Mouse (Mus musculus) bone marrow, adult 2 months (tissue): ENCODE results near the gene C1qtnf6. TPM values are rescaled to one million over a fixed set of nuclear protein-coding genes. Genes with fewer than 3 reads are reported as not detected.

ENCODE experiments used
- H3K27ac ChIP-seq: fragments of 200-500 bp; 2 replicates; pipeline ENCODE4 v1.5.1; 2012; ENCODE audit warnings: low read depth, mild to moderate bottlenecking, control low read depth, inconsistent platforms, low read length; ENCODE audit not compliant: control insufficient read depth, poor library complexity, insufficient read depth
- H3K4me1 ChIP-seq: fragments of 200-500 bp; 2 replicates; pipeline ENCODE4 v1.6.1; 2011; ENCODE audit warnings: low read length; ENCODE audit not compliant: control insufficient read depth, insufficient read depth
- H3K4me3 ChIP-seq: fragments of 200-500 bp; replicated peaks from 2 replicates; pipeline ENCODE3; 2011; ENCODE audit warnings: mild to moderate bottlenecking, low read depth, low read length, control low read depth; ENCODE audit not compliant: control insufficient read depth
- CTCF ChIP-seq: fragments of 200-500 bp; IDR thresholded peaks from 2 replicates; pipeline ENCODE4 v1.5.1; 2011; ENCODE audit warnings: low read length, control low read depth; ENCODE audit not compliant: control insufficient read depth, insufficient read depth
- POLR2A ChIP-seq: fragments of 200-500 bp; IDR thresholded peaks from 2 replicates; pipeline ENCODE4 v1.6.1; 2011; ENCODE audit warnings: low read depth, mild to moderate bottlenecking, control low read depth, low read length, borderline replicate concordance; ENCODE audit not compliant: control insufficient read depth
- WGBS: fragments of 180-500 bp; shearing (Covaris S2); methylation state at CpG from one replicate; pipeline ENCODE4 v1.1.7; 2018; 5-methylcytosine and 5-hydroxymethylcytosine counted together
- polyA plus RNA-seq: library from polyadenylated mRNA; stranded (reverse); fragments of >200 nt; gene quantifications from 2 replicates; pipeline ENCODE4 v1.2.4, GENCODE M21; 2011; ENCODE audit warnings: low replicate concordance; ENCODE audit not compliant: missing spikeins, insufficient read depth, insufficient read length

The C1qtnf6 gene
- polyA plus RNA-seq, 1 experiment = 2.7 TPM

GRCm38 (mm10) chr15:78478073-78478472, 53.1 kb downstream of the C1qtnf6 start:
- WGBS = 79% methylated on average over 4 of the region's 4 CpGs
- no peaks in the 10 kb centered on the region for H3K4me1 ChIP-seq
- no peak overlapping the region for H3K4me3 ChIP-seq
- TF ChIP-seq CTCF (no peak), POLR2A (no peak)
- H3K27ac ChIP-seq = no peak overlapping the region

- Histone ChIP-seq H3K4me3 (no peak overlapping the region), H3K27ac (no peak overlapping the region), H3K4me1 (no peaks in the 10 kb centered on the region)
- WGBS = 75% methylated on average over 1 of the region's 1 CpGs
- TF ChIP-seq POLR2A = no peak
- no peak for TF ChIP-seq CTCF
Observed at GRCm38 (mm10) chr15:78476878-78477277, 54.3 kb downstream of the C1qtnf6 start.

- Histone ChIP-seq H3K4me1 (no peaks in the 10 kb centered on the region), H3K27ac (no peak overlapping the region), H3K4me3 (no peak overlapping the region)
- 28% methylated on average over 3 of the region's 3 CpGs for WGBS
- TF ChIP-seq CTCF (no peak), POLR2A (no peak)
Observed at GRCm38 (mm10) chr15:78475604-78476031, 55.6 kb downstream of the C1qtnf6 start.

GRCm38 (mm10) chr15:78473442-78473841, 57.8 kb downstream of the C1qtnf6 start:
- Histone ChIP-seq H3K4me1 (no peaks in the 10 kb centered on the region), H3K4me3 (no peak overlapping the region), H3K27ac (no peak overlapping the region)
- WGBS = 80% methylated on average over 6 of the region's 6 CpGs
- TF ChIP-seq CTCF (no peak), POLR2A (no peak)

Other genes with a start within 250 kb of the C1qtnf6 start
- gene Csf2rb2, start 225.7 kb downstream of the C1qtnf6 start, polyA plus RNA-seq = 1.6 and 5.3 TPM in 2 replicates
- gene Csf2rb, start 205.7 kb downstream of the C1qtnf6 start, polyA plus RNA-seq = 7.9 and 28.6 TPM in 2 replicates
- not detected in 2 replicates for gene Tex33, start 135.5 kb downstream of the C1qtnf6 start, polyA plus RNA-seq
- gene Tst, start 125.5 kb downstream of the C1qtnf6 start, polyA plus RNA-seq = 14.5 and 23.8 TPM in 2 replicates
- 49.5 and 50.1 TPM in 2 replicates for gene Mpst, start 125.0 kb downstream of the C1qtnf6 start, polyA plus RNA-seq
- 14.7 and 14.8 TPM in 2 replicates for gene Kctd17, start 102.9 kb downstream of the C1qtnf6 start, polyA plus RNA-seq
- 0.47 TPM in 1 of 2 replicates, not detected in the other for gene Tmprss6, start 62.8 kb downstream of the C1qtnf6 start, polyA plus RNA-seq
- 3.9 and 7.6 TPM in 2 replicates for gene Il2rb, start 36.1 kb downstream of the C1qtnf6 start, polyA plus RNA-seq
- not detected in 2 replicates for gene Sstr3, start 13.3 kb upstream of the C1qtnf6 start, polyA plus RNA-seq
- gene Rac2, start 41.4 kb upstream of the C1qtnf6 start, polyA plus RNA-seq = 94.5 and 156 TPM in 2 replicates
- 49.8 and 105 TPM in 2 replicates for gene Cyth4, start 65.6 kb upstream of the C1qtnf6 start, polyA plus RNA-seq
- gene Elfn2, start 187.4 kb upstream of the C1qtnf6 start, polyA plus RNA-seq = not detected in 2 replicates
- gene Mfng, start 242.1 kb upstream of the C1qtnf6 start, polyA plus RNA-seq = 8.6 and 15.5 TPM in 2 replicates